Mouse (Mus musculus): ENCODE results near the gene Jak3. TPM values are rescaled to one million over a fixed set of nuclear protein-coding genes. Genes with fewer than 3 reads are reported as not detected.

Gene Jak3
- polyA plus RNA-seq, 1 experiment = 20.3 TPM

- TF ChIP-seq CTCF (IDR thresholded peaks at IDR 0.05; ENCODE audit: extremely low read depth, insufficient read length, insufficient replicate concordance, low read depth, low read length) (no peak), POLR2A (IDR thresholded peaks at IDR 0.05; ENCODE audit: low read depth, low read length) (no peak)
- no peak overlapping the region for H3K4me3 ChIP-seq (ENCODE audit: low read depth, low read length)
- no peaks in the 10 kb centered on the region for H3K27me3 ChIP-seq (ENCODE audit: control insufficient read depth, insufficient read depth, low read length)
- no peak overlapping the region for H3K27ac ChIP-seq (ENCODE audit: insufficient read depth, low read depth, low read length)
- peaks cover 11% of the 10 kb centered on the region; the same call in 1 of the 2 replicates for H3K4me1 ChIP-seq (ENCODE audit: control insufficient read depth, insufficient read depth, insufficient read length, low read length)
- 31% methylated on average over 4 of the region's 4 CpGs for WGBS
- H3K36me3 ChIP-seq (ENCODE audit: control insufficient read depth, insufficient read depth, low read length) = no peaks in the 10 kb centered on the region
These were observed 43.1 kb downstream of the Jak3 start for GRCm38 (mm10) chr8:71719218-71719617.

DNA sequence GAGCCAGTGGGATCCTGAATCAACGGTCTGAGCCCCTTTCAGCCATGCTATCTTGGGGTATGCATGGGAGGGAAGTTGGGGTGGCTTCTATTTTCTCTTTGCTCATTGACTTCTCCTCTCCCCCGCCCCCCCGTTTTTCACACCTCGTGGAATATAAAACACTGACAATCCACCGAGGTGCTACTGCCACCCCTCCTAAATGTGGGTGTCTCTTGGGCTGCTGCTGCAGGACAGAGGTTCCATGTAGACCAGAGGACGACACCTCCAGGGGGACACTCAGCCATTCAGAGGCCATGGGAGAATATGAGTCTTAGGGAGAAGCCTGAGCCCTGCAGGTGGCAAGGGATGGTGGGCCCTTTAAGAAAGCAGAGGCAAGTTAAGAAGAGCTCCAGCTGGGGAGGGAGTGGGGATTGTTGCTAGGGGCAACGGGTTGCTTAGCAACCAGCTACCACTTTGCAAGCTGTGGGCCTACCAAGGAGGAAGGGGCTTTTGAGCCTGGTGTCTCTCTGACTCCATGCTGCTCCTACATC, 43.9 kb downstream of the Jak3 start:
- Histone ChIP-seq H3K27me3 (ENCODE audit: control insufficient read depth, insufficient read depth, low read length) (no peaks in the 10 kb centered on the region), H3K36me3 (ENCODE audit: control insufficient read depth, insufficient read depth, low read length) (no peaks in the 10 kb centered on the region), H3K4me1 (ENCODE audit: control insufficient read depth, insufficient read depth, insufficient read length, low read length) (peaks cover 19% of the 10 kb centered on the region), H3K27ac (ENCODE audit: insufficient read depth, low read depth, low read length) (no peak overlapping the region), H3K4me3 (ENCODE audit: low read depth, low read length) (no peak overlapping the region)
- 65% methylated on average over 7 of the region's 7 CpGs for WGBS
- TF ChIP-seq CTCF (IDR thresholded peaks at IDR 0.05; ENCODE audit: extremely low read depth, insufficient read length, insufficient replicate concordance, low read depth, low read length) (no peak), POLR2A (IDR thresholded peaks at IDR 0.05; ENCODE audit: low read depth, low read length) (no peak)

GRCm38 (mm10) chr8:71723047-71723551, 47.0 kb downstream of the Jak3 start:
- TF ChIP-seq POLR2A (IDR thresholded peaks at IDR 0.05; ENCODE audit: low read depth, low read length) (no peak), CTCF (IDR thresholded peaks at IDR 0.05; ENCODE audit: extremely low read depth, insufficient read length, insufficient replicate concordance, low read depth, low read length) (no peak)
- Histone ChIP-seq H3K27ac (ENCODE audit: insufficient read depth, low read depth, low read length) (no peak overlapping the region), H3K4me1 (ENCODE audit: control insufficient read depth, insufficient read depth, insufficient read length, low read length) (peaks cover 18% of the 10 kb centered on the region), H3K27me3 (ENCODE audit: control insufficient read depth, insufficient read depth, low read length) (no peaks in the 10 kb centered on the region), H3K4me3 (ENCODE audit: low read depth, low read length) (peak overlapping the region; percentile 51), H3K36me3 (ENCODE audit: control insufficient read depth, insufficient read depth, low read length) (no peaks in the 10 kb centered on the region)
- 55% methylated on average over 14 of the region's 14 CpGs for WGBS

DNA sequence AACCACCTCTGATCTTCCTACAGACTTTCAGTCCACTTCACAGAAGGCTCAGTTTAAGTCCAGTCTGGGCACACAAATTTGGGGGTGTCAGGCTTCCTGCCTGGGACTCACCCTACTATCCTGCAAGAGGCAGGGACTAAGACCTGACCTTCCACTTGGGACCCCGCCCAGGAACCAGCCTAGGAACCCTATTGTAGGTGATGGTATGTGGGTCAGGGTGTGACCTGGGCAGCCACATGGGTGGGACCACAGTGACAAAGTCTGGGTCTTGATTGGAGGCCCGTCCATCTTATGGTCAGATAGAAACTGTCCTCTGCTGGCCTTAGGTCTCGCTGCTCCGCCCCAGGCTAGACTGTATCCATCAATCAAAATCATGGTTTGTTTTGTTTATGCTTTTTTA, 48.3 kb downstream of the Jak3 start:
- TF ChIP-seq CTCF (IDR thresholded peaks at IDR 0.05; ENCODE audit: extremely low read depth, insufficient read length, insufficient replicate concordance, low read depth, low read length) (no peak), POLR2A (IDR thresholded peaks at IDR 0.05; ENCODE audit: low read depth, low read length) (no peak)
- Histone ChIP-seq H3K27me3 (ENCODE audit: control insufficient read depth, insufficient read depth, low read length) (no peaks in the 10 kb centered on the region), H3K27ac (ENCODE audit: insufficient read depth, low read depth, low read length) (no peak overlapping the region), H3K4me1 (ENCODE audit: control insufficient read depth, insufficient read depth, insufficient read length, low read length) (peaks cover 16% of the 10 kb centered on the region), H3K4me3 (ENCODE audit: low read depth, low read length) (no peak overlapping the region), H3K36me3 (ENCODE audit: control insufficient read depth, insufficient read depth, low read length) (no peaks in the 10 kb centered on the region)
- WGBS = 52% methylated on average over 4 of the region's 4 CpGs

GRCm38 (mm10) chr8:71725122-71725924, 49.2 kb downstream of the Jak3 start, which contains the start of gene Fcho1:
Fcho1 (minus strand) TSS chr8:71725716.
- Histone ChIP-seq H3K27ac (ENCODE audit: insufficient read depth, low read depth, low read length) (no peak within 1 kb of the TSS), H3K27me3 (ENCODE audit: control insufficient read depth, insufficient read depth, low read length) (no peaks in the 10 kb centered on the region), H3K4me1 (ENCODE audit: control insufficient read depth, insufficient read depth, insufficient read length, low read length) (peaks cover 16% of the 10 kb centered on the region), H3K36me3 (ENCODE audit: control insufficient read depth, insufficient read depth, low read length) (no peaks in the 10 kb centered on the region), H3K4me3 (ENCODE audit: low read depth, low read length) (peak within 1 kb of the TSS; percentile 65)
- 2% methylated on average over 53 of the region's 54 CpGs for WGBS
- TF ChIP-seq POLR2A (IDR thresholded peaks at IDR 0.05; ENCODE audit: low read depth, low read length) (no peak), CTCF (IDR thresholded peaks at IDR 0.05; ENCODE audit: extremely low read depth, insufficient read length, insufficient replicate concordance, low read depth, low read length) (no peak)

- H3K27me3 ChIP-seq (ENCODE audit: control insufficient read depth, insufficient read depth, low read length) = no peaks in the 10 kb centered on the region
- peak overlapping the region; percentile 11 for H3K4me3 ChIP-seq (ENCODE audit: low read depth, low read length)
- H3K36me3 ChIP-seq (ENCODE audit: control insufficient read depth, insufficient read depth, low read length) = no peaks in the 10 kb centered on the region
- peaks cover 16% of the 10 kb centered on the region for H3K4me1 ChIP-seq (ENCODE audit: control insufficient read depth, insufficient read depth, insufficient read length, low read length)
- H3K27ac ChIP-seq (ENCODE audit: insufficient read depth, low read depth, low read length) = no peak overlapping the region
- TF ChIP-seq POLR2A (IDR thresholded peaks at IDR 0.05; ENCODE audit: low read depth, low read length) (no peak), CTCF (IDR thresholded peaks at IDR 0.05; ENCODE audit: extremely low read depth, insufficient read length, insufficient replicate concordance, low read depth, low read length) (no peak)
- WGBS = 9% methylated on average over 21 of the region's 21 CpGs
These were observed 52.2 kb downstream of the Jak3 start for GRCm38 (mm10) chr8:71728240-71728785.

All from small intestine, adult 2 months (tissue).